Mouse (Mus musculus) midbrain, embryonic 10.5 days (tissue): Measurements from ENCODE around the gene Txnrd1. TPM values are rescaled to one million over a fixed set of nuclear protein-coding genes. Genes with fewer than 3 reads are reported as not detected.

Experiments used
- DNase-seq: peaks from one replicate; pipeline ENCODE4 v3.0.0-alpha.2; 2017; ENCODE audit warnings: low spot score
- H3K27ac ChIP-seq: fragments of 300-500 bp; sonication (generic); replicated peaks from 2 replicates; pipeline ENCODE4 v1.5.1; 2016; ENCODE audit warnings: mild to moderate bottlenecking
- H3K27me3 ChIP-seq: fragments of 300-500 bp; sonication (generic); 2 replicates; pipeline ENCODE4 v1.6.1; 2016; ENCODE audit warnings: low read depth, mild to moderate bottlenecking; ENCODE audit not compliant: poor library complexity, severe bottlenecking
- H3K36me3 ChIP-seq: fragments of 300-500 bp; sonication (generic); 2 replicates; pipeline ENCODE4 v1.6.1; 2016; ENCODE audit warnings: mild to moderate bottlenecking, moderate library complexity
- H3K4me1 ChIP-seq: fragments of 300-500 bp; sonication (generic); 2 replicates; pipeline ENCODE4 v1.6.1; 2016
- H3K4me3 ChIP-seq: fragments of 300-500 bp; sonication (generic); 2 replicates; pipeline ENCODE4 v1.5.1; 2016; ENCODE audit warnings: mild to moderate bottlenecking, moderate library complexity
- H3K9me3 ChIP-seq: fragments of 300-500 bp; sonication (generic); replicated peaks from 2 replicates; pipeline ENCODE4 v1.6.1; 2016; ENCODE audit warnings: mild to moderate bottlenecking
- WGBS: fragments of 180-500 bp; shearing (Covaris S2); methylation state at CpG from one replicate; pipeline ENCODE4 v1.1.7; 2016; 5-methylcytosine and 5-hydroxymethylcytosine counted together
- polyA plus RNA-seq: library from polyadenylated mRNA; unstranded; fragments of >200 nt; fragmentation: Nextera tagmentation; extraction: Ambion mirVana; gene quantifications from 2 replicates; pipeline ENCODE4 v1.2.1, GENCODE M21; 2016

The Txnrd1 gene
- polyA plus RNA-seq, 1 experiment from 2014 or later = 169 TPM

- H3K9me3 ChIP-seq = no peaks in the 10 kb centered on the region
- no peak for DNase-seq
- peaks cover 3% of the 10 kb centered on the region; the same call in 1 of the 2 replicates for H3K4me1 ChIP-seq
- 93% methylated on average over 9 of the region's 9 CpGs for WGBS
- no peaks in the 10 kb centered on the region for H3K27me3 ChIP-seq
- H3K27ac ChIP-seq = no peak overlapping the region
- H3K36me3 ChIP-seq = peaks cover 98% of the 10 kb centered on the region
- no peak overlapping the region for H3K4me3 ChIP-seq
Measured at GRCm38 (mm10) chr10:82889447-82889973, 55.8 kb downstream of the Txnrd1 start.

DNA sequence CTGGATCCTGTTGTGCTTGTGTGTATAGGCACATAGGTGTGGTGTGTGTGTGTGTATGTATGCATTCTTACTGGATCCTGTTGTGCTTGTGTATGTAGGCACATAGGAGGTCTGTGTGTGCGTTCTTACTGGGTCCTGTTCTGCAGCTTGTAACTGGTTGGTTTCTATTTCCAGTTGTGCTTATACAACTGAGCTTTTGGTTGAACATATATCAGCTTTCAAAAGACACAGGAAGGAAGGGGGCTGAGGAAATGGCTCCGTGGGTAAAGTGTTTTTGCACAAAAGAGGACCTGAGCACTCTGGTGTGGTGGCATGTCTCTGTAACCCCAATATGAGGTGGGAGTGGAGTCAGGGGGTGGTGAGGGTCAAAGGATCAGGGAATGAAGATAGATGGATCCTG, 57.2 kb downstream of the Txnrd1 start:
- no peak for DNase-seq
- Histone ChIP-seq H3K4me1 (peaks cover 3% of the 10 kb centered on the region; the same call in 1 of the 2 replicates), H3K36me3 (peaks cover 98% of the 10 kb centered on the region), H3K27ac (no peak overlapping the region), H3K4me3 (no peak overlapping the region), H3K27me3 (no peaks in the 10 kb centered on the region), H3K9me3 (no peaks in the 10 kb centered on the region)
- WGBS = 85% methylated on average over 2 of the region's 2 CpGs

DNA sequence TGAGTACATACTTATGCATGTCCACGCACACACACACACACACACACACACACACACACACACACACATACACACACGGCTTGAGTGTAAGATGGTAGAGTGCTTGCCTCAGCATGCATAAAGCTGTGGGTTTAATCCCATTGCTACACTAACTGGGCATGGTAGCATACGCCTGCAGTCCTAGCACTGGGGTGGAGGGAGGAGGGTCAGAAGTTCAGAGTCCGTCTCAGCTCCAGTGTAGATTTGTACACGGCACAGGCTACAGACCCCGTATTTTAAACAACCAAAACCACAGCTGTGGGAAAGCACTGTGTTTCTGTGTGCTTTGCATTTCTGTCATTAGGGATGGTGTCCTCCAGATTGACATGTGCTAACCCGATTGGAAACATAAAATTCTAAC, 57.7 kb downstream of the Txnrd1 start:
- H3K4me1 ChIP-seq = peaks cover 3% of the 10 kb centered on the region; the same call in 1 of the 2 replicates
- no peaks in the 10 kb centered on the region for H3K9me3 ChIP-seq
- no peak overlapping the region for H3K27ac ChIP-seq
- H3K4me3 ChIP-seq = no peak overlapping the region
- DNase-seq = no peak
- peaks cover 98% of the 10 kb centered on the region for H3K36me3 ChIP-seq
- 89% methylated on average over 7 of the region's 7 CpGs for WGBS
- H3K27me3 ChIP-seq = no peaks in the 10 kb centered on the region

DNA sequence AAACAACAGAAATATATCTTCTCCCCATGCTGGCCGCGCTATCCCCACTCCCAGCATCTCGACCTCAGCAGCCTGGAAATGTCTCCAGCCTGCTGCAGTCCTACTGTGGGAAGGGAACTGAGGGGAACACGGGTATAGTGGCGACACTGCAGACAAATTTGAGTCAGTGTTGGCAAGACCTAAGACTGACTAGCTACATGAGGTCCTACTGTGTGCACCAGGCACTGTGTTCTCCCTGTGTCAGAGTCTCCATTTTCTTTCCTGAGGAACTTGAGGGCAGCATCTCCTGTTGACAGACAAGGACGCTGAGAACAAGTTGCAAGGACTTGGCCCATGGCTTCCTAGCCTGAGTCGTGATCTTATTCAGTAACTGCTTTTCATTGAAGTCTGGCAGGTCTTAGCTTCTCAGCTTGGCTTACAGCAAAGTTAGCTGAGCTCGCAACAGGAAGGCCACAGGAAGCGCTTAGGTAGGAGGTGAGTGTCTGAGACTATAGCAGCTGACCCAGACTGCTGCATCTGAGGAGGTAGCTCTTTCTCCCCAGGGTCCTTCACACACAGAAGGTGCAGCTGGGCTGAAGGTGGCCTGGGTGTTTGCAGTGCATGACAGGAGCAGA, 58.8 kb downstream of the Txnrd1 start:
- WGBS = 92% methylated on average over 9 of the region's 9 CpGs
- Histone ChIP-seq H3K4me1 (peaks cover 3% of the 10 kb centered on the region; the same call in 1 of the 2 replicates), H3K27me3 (no peaks in the 10 kb centered on the region), H3K9me3 (no peaks in the 10 kb centered on the region), H3K36me3 (peaks cover 98% of the 10 kb centered on the region), H3K4me3 (no peak overlapping the region), H3K27ac (no peak overlapping the region)
- no peak for DNase-seq

- WGBS = 91% methylated on average over 18 of the region's 18 CpGs
- Histone ChIP-seq H3K27me3 (no peaks in the 10 kb centered on the region), H3K9me3 (no peaks in the 10 kb centered on the region), H3K27ac (no peak overlapping the region), H3K4me1 (peaks cover 4% of the 10 kb centered on the region; the same call in 1 of the 2 replicates), H3K4me3 (no peak overlapping the region), H3K36me3 (peaks cover 96% of the 10 kb centered on the region)
- DNase-seq = no peak
Measured at GRCm38 (mm10) chr10:82893872-82894650, 60.3 kb downstream of the Txnrd1 start.

- H3K27ac ChIP-seq = no peak overlapping the region
- no peaks in the 10 kb centered on the region for H3K9me3 ChIP-seq
- no peaks in the 10 kb centered on the region for H3K27me3 ChIP-seq
- DNase-seq = no peak
- H3K4me1 ChIP-seq = peaks cover 26% of the 10 kb centered on the region
- 95% methylated on average over 13 of the region's 13 CpGs for WGBS
- no peak overlapping the region for H3K4me3 ChIP-seq
- peaks cover 62% of the 10 kb centered on the region for H3K36me3 ChIP-seq
Measured at GRCm38 (mm10) chr10:82897936-82898335, 64.2 kb downstream of the Txnrd1 start.

- Histone ChIP-seq H3K36me3 (peaks cover 52% of the 10 kb centered on the region), H3K27ac (no peak overlapping the region), H3K9me3 (no peaks in the 10 kb centered on the region), H3K4me3 (no peak overlapping the region), H3K4me1 (peaks cover 26% of the 10 kb centered on the region), H3K27me3 (no peaks in the 10 kb centered on the region)
- no peak for DNase-seq
- 65% methylated on average over 7 of the region's 7 CpGs for WGBS
Measured at GRCm38 (mm10) chr10:82898893-82899292, 65.1 kb downstream of the Txnrd1 start.

- no peak for DNase-seq
- no peaks in the 10 kb centered on the region for H3K27me3 ChIP-seq
- no peak overlapping the region for H3K27ac ChIP-seq
- no peaks in the 10 kb centered on the region for H3K9me3 ChIP-seq
- peaks cover 42% of the 10 kb centered on the region for H3K36me3 ChIP-seq
- peak overlapping the region; percentile 1; the same call in 1 of the 2 replicates for H3K4me3 ChIP-seq
- 48% methylated on average over 16 of the region's 16 CpGs for WGBS
- H3K4me1 ChIP-seq = peaks cover 26% of the 10 kb centered on the region
Measured at GRCm38 (mm10) chr10:82899810-82900421, 66.2 kb downstream of the Txnrd1 start.

DNA sequence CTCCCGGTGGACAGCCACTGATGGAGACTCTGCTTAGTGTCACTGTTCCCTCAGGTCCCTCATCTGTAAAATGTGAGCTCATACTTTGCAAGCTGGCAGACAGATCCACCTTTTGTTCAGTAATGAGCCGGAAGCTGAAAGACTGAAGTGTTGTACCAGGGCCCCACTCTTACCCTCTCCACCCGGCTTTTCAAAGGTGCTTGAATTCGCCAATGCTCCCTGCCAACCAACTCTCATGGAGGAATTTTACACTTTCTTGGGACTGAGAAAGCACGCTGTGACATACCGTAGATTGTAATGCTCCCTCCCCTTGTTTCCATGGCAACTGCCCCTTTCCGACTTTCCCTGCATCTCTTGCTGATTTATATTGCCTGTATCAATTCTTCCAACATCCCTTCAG, 66.8 kb downstream of the Txnrd1 start:
- peaks cover 35% of the 10 kb centered on the region for H3K36me3 ChIP-seq
- H3K27me3 ChIP-seq = no peaks in the 10 kb centered on the region
- peaks cover 26% of the 10 kb centered on the region for H3K4me1 ChIP-seq
- H3K27ac ChIP-seq = no peak overlapping the region
- WGBS = 32% methylated on average over 7 of the region's 7 CpGs
- peak; percentile 39 for DNase-seq
- no peaks in the 10 kb centered on the region for H3K9me3 ChIP-seq
- H3K4me3 ChIP-seq = peak overlapping the region; percentile 1; the same call in 1 of the 2 replicates

- 6% methylated on average over 7 of the region's 7 CpGs for WGBS
Measured at GRCm38 (mm10) chr10:82901436-82901835, 67.7 kb downstream of the Txnrd1 start.

DNA sequence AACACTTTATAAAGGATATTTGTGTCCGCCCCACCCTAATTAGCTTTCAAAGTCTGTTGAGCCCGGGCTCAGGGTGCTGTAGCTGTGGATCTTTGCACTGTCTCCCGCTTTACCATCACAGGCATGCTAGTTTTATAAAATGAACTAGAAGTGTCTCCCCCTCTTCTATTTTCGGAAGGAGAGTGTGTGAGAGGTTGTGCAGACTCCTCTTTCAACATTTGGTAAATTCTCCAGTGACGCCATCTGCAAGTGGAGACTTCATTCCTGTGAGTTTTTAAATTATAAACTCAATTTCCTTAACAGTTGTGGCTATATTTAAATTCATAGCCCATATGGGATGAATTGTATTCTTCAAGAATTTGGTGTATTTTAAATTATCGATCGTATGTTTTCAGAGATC, 74.8 kb downstream of the Txnrd1 start:
- 89% methylated on average over 7 of the region's 7 CpGs for WGBS
- DNase-seq = no peak
- Histone ChIP-seq H3K9me3 (no peaks in the 10 kb centered on the region), H3K4me3 (no peak overlapping the region), H3K36me3 (no peaks in the 10 kb centered on the region), H3K27me3 (no peaks in the 10 kb centered on the region), H3K27ac (no peak overlapping the region), H3K4me1 (peaks cover 5% of the 10 kb centered on the region)

More at GRCm38 (mm10) chr10:82901436-82901835, 67.7 kb downstream of the Txnrd1 start:
- peak; percentile 85 for DNase-seq
- Histone ChIP-seq H3K4me1 (peaks cover 26% of the 10 kb centered on the region), H3K36me3 (peaks cover 27% of the 10 kb centered on the region), H3K4me3 (no peak overlapping the region), H3K27me3 (no peaks in the 10 kb centered on the region), H3K9me3 (no peaks in the 10 kb centered on the region), H3K27ac (no peak overlapping the region)

DNA sequence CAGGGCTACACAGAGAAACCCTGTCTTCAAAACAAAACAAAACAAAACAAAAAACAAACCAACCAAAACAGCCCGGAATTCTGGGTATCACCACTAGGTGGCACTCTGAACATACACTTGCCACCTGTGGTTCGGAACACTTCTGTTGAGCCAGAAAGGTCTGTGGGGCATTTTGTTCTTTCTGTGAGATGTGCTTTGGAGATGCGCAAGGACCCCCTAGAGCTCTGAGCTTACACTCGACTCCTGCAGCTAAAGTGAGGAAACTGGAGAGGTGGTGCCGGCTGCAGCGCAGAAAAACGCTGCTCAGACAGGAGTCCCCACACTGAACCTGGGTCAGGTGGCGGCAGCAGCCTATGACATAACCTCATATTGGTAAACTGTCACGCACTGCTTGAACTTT, 75.6 kb downstream of the Txnrd1 start:
- peak; percentile 66 for DNase-seq

More for the DNA sequence above, 75.6 kb downstream of the Txnrd1 start:
- H3K27me3 ChIP-seq = no peaks in the 10 kb centered on the region
- 18% methylated on average over 9 of the region's 9 CpGs for WGBS
- H3K9me3 ChIP-seq = no peaks in the 10 kb centered on the region
- no peaks in the 10 kb centered on the region for H3K36me3 ChIP-seq
- peaks cover 5% of the 10 kb centered on the region for H3K4me1 ChIP-seq
- no peak overlapping the region for H3K4me3 ChIP-seq
- H3K27ac ChIP-seq = no peak overlapping the region
